Mouse (Mus musculus): Measurements from ENCODE around the gene Tfeb. TPM values are rescaled to one million over a fixed set of nuclear protein-coding genes. Genes with fewer than 3 reads are reported as not detected.
A peak's percentile ranks its signal among the peaks of the same experiment; 100 is the strongest.

Gene Tfeb
- polyA plus RNA-seq, 1 experiment from 2014 or later = 5.8 TPM

- no peak overlapping the region for H3K4me2 ChIP-seq (ENCODE audit: low read depth, low read length)
- H3K4me1 ChIP-seq (ENCODE audit: insufficient read depth) = no peaks in the 10 kb centered on the region
- TF ChIP-seq CTCF (IDR thresholded peaks at IDR 0.05; ENCODE audit: low read depth) = peak; percentile 84
- no peak for TF ChIP-seq EP300 (IDR thresholded peaks at IDR 0.05; ENCODE audit: low read depth)
- no peaks in the 10 kb centered on the region for H3K27me3 ChIP-seq (ENCODE audit: insufficient read depth, low read length)
- peaks cover under 1% of the 10 kb centered on the region; the same call in 1 of the 2 replicates for H3K36me3 ChIP-seq (replicated peaks; ENCODE audit: insufficient read depth, low read length)
- no peak overlapping the region for H3K27ac ChIP-seq (ENCODE audit: low read depth)
- DNase-seq (peak; percentile 69), ATAC-seq (no peak)
- WGBS (ENCODE audit: insufficient replicate concordance) = 43% methylated on average over 3 of the region's 3 CpGs
- no peak overlapping the region for H3K4me3 ChIP-seq (ENCODE audit: low read depth, low read length)
- no peak overlapping the region for H3K9ac ChIP-seq (replicated peaks)
- H3K9me3 ChIP-seq (ENCODE audit: low read length) = no peaks in the 10 kb centered on the region
Measured at GRCm38 (mm10) chr17:47795446-47795845, 58.6 kb downstream of the Tfeb start.

- no peaks in the 10 kb centered on the region for H3K4me1 ChIP-seq (ENCODE audit: insufficient read depth)
- no peaks in the 10 kb centered on the region; the same call in 1 of the 2 replicates for H3K36me3 ChIP-seq (replicated peaks; ENCODE audit: insufficient read depth, low read length)
- DNase-seq = no peak
- no peak overlapping the region for H3K9ac ChIP-seq (replicated peaks)
- no peaks in the 10 kb centered on the region for H3K9me3 ChIP-seq (ENCODE audit: low read length)
- no peak overlapping the region for H3K27ac ChIP-seq (ENCODE audit: low read depth)
- H3K27me3 ChIP-seq (ENCODE audit: insufficient read depth, low read length) = no peaks in the 10 kb centered on the region
- ATAC-seq = no peak
- 76% methylated on average over 16 of the region's 16 CpGs for WGBS (ENCODE audit: insufficient replicate concordance)
- TF ChIP-seq EP300 (IDR thresholded peaks at IDR 0.05; ENCODE audit: low read depth) (no peak), CTCF (IDR thresholded peaks at IDR 0.05; ENCODE audit: low read depth) (no peak)
- H3K4me2 ChIP-seq (ENCODE audit: low read depth, low read length) = no peak overlapping the region
- no peak overlapping the region for H3K4me3 ChIP-seq (ENCODE audit: low read depth, low read length)
Measured at GRCm38 (mm10) chr17:47796156-47796816, 59.5 kb downstream of the Tfeb start.

- no peak overlapping the region for H3K4me3 ChIP-seq (ENCODE audit: low read depth, low read length)
- no peak overlapping the region for H3K9ac ChIP-seq (replicated peaks)
- no peak overlapping the region for H3K27ac ChIP-seq (ENCODE audit: low read depth)
- no peak overlapping the region for H3K4me2 ChIP-seq (ENCODE audit: low read depth, low read length)
- H3K4me1 ChIP-seq (ENCODE audit: insufficient read depth) = no peaks in the 10 kb centered on the region
- peak; percentile 36; the same call in 1 of the 2 replicates for TF ChIP-seq CTCF (IDR thresholded peaks at IDR 0.05; ENCODE audit: low read depth)
- TF ChIP-seq EP300 (IDR thresholded peaks at IDR 0.05; ENCODE audit: low read depth) = no peak
- H3K9me3 ChIP-seq (ENCODE audit: low read length) = no peaks in the 10 kb centered on the region
- H3K27me3 ChIP-seq (ENCODE audit: insufficient read depth, low read length) = no peaks in the 10 kb centered on the region
- ATAC-seq (no peak), DNase-seq (no peak)
- H3K36me3 ChIP-seq (replicated peaks; ENCODE audit: insufficient read depth, low read length) = no peaks in the 10 kb centered on the region
- 59% methylated on average over 4 of the region's 4 CpGs for WGBS (ENCODE audit: insufficient replicate concordance)
Measured at GRCm38 (mm10) chr17:47796968-47797367, 60.1 kb downstream of the Tfeb start.

- Histone ChIP-seq H3K27me3 (ENCODE audit: insufficient read depth, low read length) (no peaks in the 10 kb centered on the region), H3K4me1 (ENCODE audit: insufficient read depth) (no peaks in the 10 kb centered on the region), H3K27ac (ENCODE audit: low read depth) (no peak overlapping the region), H3K9ac (replicated peaks) (no peak overlapping the region), H3K9me3 (ENCODE audit: low read length) (no peaks in the 10 kb centered on the region), H3K4me3 (ENCODE audit: low read depth, low read length) (no peak overlapping the region), H3K4me2 (ENCODE audit: low read depth, low read length) (no peak overlapping the region), H3K36me3 (replicated peaks; ENCODE audit: insufficient read depth, low read length) (no peaks in the 10 kb centered on the region)
- WGBS (ENCODE audit: insufficient replicate concordance) = 62% methylated on average over 9 of the region's 9 CpGs
- TF ChIP-seq EP300 (IDR thresholded peaks at IDR 0.05; ENCODE audit: low read depth) (no peak), CTCF (IDR thresholded peaks at IDR 0.05; ENCODE audit: low read depth) (no peak)
- ATAC-seq (no peak), DNase-seq (no peak)
Measured at GRCm38 (mm10) chr17:47797383-47797782, 60.6 kb downstream of the Tfeb start.

- 15% methylated on average over 8 of the region's 8 CpGs for WGBS (ENCODE audit: insufficient replicate concordance)
- ATAC-seq = no peak
- Histone ChIP-seq H3K27ac (ENCODE audit: low read depth) (no peak overlapping the region), H3K27me3 (ENCODE audit: insufficient read depth, low read length) (no peaks in the 10 kb centered on the region), H3K9ac (replicated peaks) (no peak overlapping the region), H3K4me3 (ENCODE audit: low read depth, low read length) (no peak overlapping the region), H3K4me2 (ENCODE audit: low read depth, low read length) (no peak overlapping the region), H3K9me3 (ENCODE audit: low read length) (no peaks in the 10 kb centered on the region), H3K36me3 (replicated peaks; ENCODE audit: insufficient read depth, low read length) (no peaks in the 10 kb centered on the region), H3K4me1 (ENCODE audit: insufficient read depth) (peaks cover 6% of the 10 kb centered on the region; the same call in 1 of the 2 replicates)
- no peak for DNase-seq
- TF ChIP-seq EP300 (IDR thresholded peaks at IDR 0.05; ENCODE audit: low read depth) (no peak), CTCF (IDR thresholded peaks at IDR 0.05; ENCODE audit: low read depth) (no peak)
Measured at GRCm38 (mm10) chr17:47802806-47803205, 66.0 kb downstream of the Tfeb start.

- TF ChIP-seq CTCF (IDR thresholded peaks at IDR 0.05; ENCODE audit: low read depth) (peak; percentile 18; the same call in 1 of the 2 replicates), EP300 (IDR thresholded peaks at IDR 0.05; ENCODE audit: low read depth) (no peak)
- H3K9ac ChIP-seq (replicated peaks) = no peak overlapping the region
- no peak overlapping the region for H3K27ac ChIP-seq (ENCODE audit: low read depth)
- no peaks in the 10 kb centered on the region for H3K36me3 ChIP-seq (replicated peaks; ENCODE audit: insufficient read depth, low read length)
- peaks cover 6% of the 10 kb centered on the region; the same call in 1 of the 2 replicates for H3K4me1 ChIP-seq (ENCODE audit: insufficient read depth)
- no peak overlapping the region for H3K4me2 ChIP-seq (ENCODE audit: low read depth, low read length)
- no peaks in the 10 kb centered on the region for H3K9me3 ChIP-seq (ENCODE audit: low read length)
- H3K4me3 ChIP-seq (ENCODE audit: low read depth, low read length) = no peak overlapping the region
- DNase-seq (no peak), ATAC-seq (no peak)
- WGBS (ENCODE audit: insufficient replicate concordance) = 89% methylated on average over 4 of the region's 4 CpGs
- H3K27me3 ChIP-seq (ENCODE audit: insufficient read depth, low read length) = no peaks in the 10 kb centered on the region
Measured at GRCm38 (mm10) chr17:47803662-47804061, 66.8 kb downstream of the Tfeb start.

Measured in liver, postnatal 0 days (tissue).